ENCODE assay signal across 9 mouse cellular contexts in the genomic region with DNA sequence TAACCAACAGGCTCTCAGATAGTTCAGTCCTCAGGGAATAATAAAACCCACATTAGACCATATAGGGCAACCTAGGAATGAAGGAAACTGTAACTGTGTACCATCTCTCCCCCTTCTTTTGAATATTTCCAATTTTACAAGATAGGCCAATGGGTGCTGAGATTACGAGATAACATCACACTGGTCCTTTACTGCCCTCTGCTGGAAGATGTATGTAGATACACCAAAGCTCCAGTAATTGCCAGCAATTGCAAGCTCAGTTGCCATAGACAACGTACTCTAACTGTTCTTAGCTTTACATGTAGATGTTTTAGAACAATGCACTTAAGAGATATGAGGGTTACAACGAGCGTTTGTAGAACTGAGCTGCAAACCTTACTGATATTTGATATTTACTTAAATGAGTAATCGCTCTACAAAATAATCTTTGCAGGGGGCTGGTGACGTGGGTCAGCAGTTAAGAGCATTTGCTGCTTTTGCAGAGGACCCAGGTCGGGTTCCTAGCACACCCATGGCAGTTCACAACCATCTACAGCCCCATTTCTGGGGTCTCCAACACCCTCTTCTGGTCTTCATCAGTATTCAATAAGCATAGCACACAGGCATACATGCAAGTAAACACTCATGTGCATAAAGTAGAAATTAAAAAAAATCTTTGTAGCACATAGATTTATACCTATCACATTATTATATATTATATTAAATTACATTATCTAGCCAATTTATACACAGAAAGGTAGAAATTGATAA. TPM values are rescaled to one million over a fixed set of nuclear protein-coding genes. Genes with fewer than 3 reads are reported as not detected.
A peak's percentile ranks its signal among the peaks of the same experiment; 100 is the strongest.
DNase-seq lines count a peak whose midpoint lies in the region; ATAC-seq and TF ChIP-seq lines count a peak whose summit lies in the region.
"Had no signal": no experiment of that assay in that cellular context is flagged by ENCODE, and none has a peak within 500 bp of the region (broad histone marks: within the 10 kb centered on the region; RNA-seq: fewer than 3 reads in every experiment).

No protein-coding gene starts in this region.

- no peak overlapping the region for H3K4me3 ChIP-seq in thymus, adult 2 months (ENCODE audit: control insufficient read depth, insufficient read depth, low read length)
- no peak overlapping the region for H3K4me3 ChIP-seq in hindbrain, postnatal 0 days (ENCODE audit: low read length)
- H3K4me3 ChIP-seq: myocyte had no signal

- 41% methylated on average over 7 of the region's 7 CpGs for WGBS in thymus, adult 2 months
- WGBS in hindbrain, postnatal 0 days, result 40% methylated on average over 7 of the region's 7 CpGs

- peak; percentile 65; the same call in 1 of the 2 replicates for ATAC-seq in erythroid progenitor cell, adult 5-6 weeks (replicated peaks; ENCODE audit: low FRiP score, poor library complexity, severe bottlenecking)
- peak; percentile 80 for ATAC-seq in hindbrain, postnatal 0 days
- peak; percentile 90 for ATAC-seq in monocyte, adult 5-6 weeks (replicated peaks; ENCODE audit: insufficient number of reproducible peaks, low FRiP score, low TSS enrichment, poor library complexity, severe bottlenecking)

- no peak overlapping the region for H3K27ac ChIP-seq in thymus, adult 2 months (ENCODE audit: control insufficient read depth, insufficient read depth, low read length)
- H3K27ac ChIP-seq in hindbrain, postnatal 0 days, result no peak overlapping the region

- intact Hi-C loops in left cerebral cortex, postnatal 25 days (cut with DNase I), result loop anchor here (1.0 to 10.0 kb wide), 4 partner anchors 67 to 820 kb away; partner anchors contain the start of gene Slc22a23

- H3K4me2 ChIP-seq in hindbrain, postnatal 0 days (ENCODE audit: low read depth, low read length), result no peak overlapping the region

- H3K9me3 ChIP-seq in hindbrain, postnatal 0 days (ENCODE audit: low read length), result no peaks in the 10 kb centered on the region

- H3K4me1 ChIP-seq in thymus, adult 2 months (replicated peaks; ENCODE audit: control insufficient read depth, insufficient read depth, low read length), result peaks cover 3% of the 10 kb centered on the region
- H3K4me1 ChIP-seq in hindbrain, postnatal 0 days (ENCODE audit: insufficient read depth, low read length), result no peaks in the 10 kb centered on the region

- no peak for TF ChIP-seq CTCF in thymus, adult 2 months (IDR thresholded peaks at IDR 0.05; ENCODE audit: borderline replicate concordance, control insufficient read depth, extremely low read depth, insufficient read depth, low read length, poor library complexity)
- TF ChIP-seq CTCF in hindbrain, postnatal 0 days (IDR thresholded peaks at IDR 0.05; ENCODE audit: low read depth), result peak; percentile 95

- no peak overlapping the region for H3K9ac ChIP-seq in hindbrain, postnatal 0 days (replicated peaks; ENCODE audit: low read length)

- H3K27me3 ChIP-seq in thymus, adult 2 months (ENCODE audit: control insufficient read depth, insufficient read depth, low read length), result no peaks in the 10 kb centered on the region
- no peaks in the 10 kb centered on the region for H3K27me3 ChIP-seq in hindbrain, postnatal 0 days (ENCODE audit: insufficient read depth, low read length)

- no peak for TF ChIP-seq POLR2A in thymus, adult 2 months (IDR thresholded peaks at IDR 0.05; ENCODE audit: control insufficient read depth, extremely low read depth, insufficient read depth, low read length, poor library complexity)

- H3K36me3 ChIP-seq in thymus, adult 2 months (ENCODE audit: control insufficient read depth, insufficient read depth, low read length), result no peaks in the 10 kb centered on the region
- no peaks in the 10 kb centered on the region for H3K36me3 ChIP-seq in hindbrain, postnatal 0 days (ENCODE audit: insufficient read depth, low read length)

- peak; percentile 37 for DNase-seq in thymus, adult 2 months
- DNase-seq in thymus, postnatal 36 days, result no peak
- DNase-seq in brain, adult 2 months (ENCODE audit: low read depth, low spot score), result peak; percentile 87
- peak; percentile 95 for DNase-seq in hindbrain, postnatal 0 days (ENCODE audit: low spot score)
- DNase-seq in left cerebral cortex, postnatal 25 days (ENCODE audit: low spot score in 2 of 2), result peak; percentile 58 to 82
- DNase-seq in gastrocnemius, adult 8-10 months (ENCODE audit: low spot score in 2 of 2), result no peak

RNA-seq across cellular contexts. Expression of gene Prpf4b, which starts 10.5 kb away (rescaled TPM):
- polyA plus RNA-seq in thymus, adult 2 months (2012; rRNA removed), result 26.3 and 33.7 TPM in 2 replicates
- 145 and 202 TPM in 2 replicates for total RNA-seq in erythroid progenitor cell, adult 5-6 weeks (2015; ENCODE audit: low replicate concordance)
- total RNA-seq in erythroid progenitor cell, adult 5-6 weeks (2017; ENCODE audit: low replicate concordance), result 119 and 123 TPM in 2 replicates
- 22.0 and 29.9 TPM in 2 replicates for total RNA-seq in hindbrain, postnatal 0 days (2014; rRNA removed)
- 54.4 and 66.9 TPM in 2 replicates for polyA plus RNA-seq in hindbrain, postnatal 0 days (2015; fragmentation: Nextera tagmentation; extraction: Ambion mirVana)
- total RNA-seq in left cerebral cortex, postnatal 25 days (2021), result 10 to 100 TPM; 80.3 to 89.6 TPM
- total RNA-seq in monocyte, adult 5-6 weeks (2017), result 177 to 290 TPM (median 189 TPM) in 3 replicates
- 10 to 100 TPM; 17.6 to 24.7 (median 19.7) TPM for total RNA-seq in gastrocnemius, adult 8-10 months (2022)

RNA-seq across cellular contexts. Expression of gene Fam217a, which starts 59.5 kb away (rescaled TPM):
- 0.06 TPM in 1 of 2 replicates, not detected in the other for polyA plus RNA-seq in thymus, adult 2 months (2012; rRNA removed)
- total RNA-seq in erythroid progenitor cell, adult 5-6 weeks (2015; ENCODE audit: low replicate concordance), result not detected in 2 replicates
- 2.0 TPM in 1 of 2 replicates, not detected in the other for total RNA-seq in erythroid progenitor cell, adult 5-6 weeks (2017; ENCODE audit: low replicate concordance)
- 0.16 and 0.32 TPM in 2 replicates for total RNA-seq in hindbrain, postnatal 0 days (2014; rRNA removed)
- 1.2 TPM in 2 replicates for polyA plus RNA-seq in hindbrain, postnatal 0 days (2015; fragmentation: Nextera tagmentation; extraction: Ambion mirVana)
- under 1 TPM; 0.50 to 0.83 TPM for total RNA-seq in left cerebral cortex, postnatal 25 days (2021)
- 0.48 TPM in 1 of 3 replicates, not detected in the others for total RNA-seq in monocyte, adult 5-6 weeks (2017)
- total RNA-seq in gastrocnemius, adult 8-10 months (2022), result not detected
- polyA plus RNA-seq: myocyte had no signal

RNA-seq across cellular contexts. Expression of gene 4933417A18Rik, which starts 59.6 kb away (rescaled TPM):
- polyA plus RNA-seq in thymus, adult 2 months (2012; rRNA removed), result not detected in 2 replicates
- total RNA-seq in erythroid progenitor cell, adult 5-6 weeks (2015; ENCODE audit: low replicate concordance), result not detected in 2 replicates
- not detected in 2 replicates for total RNA-seq in erythroid progenitor cell, adult 5-6 weeks (2017; ENCODE audit: low replicate concordance)
- total RNA-seq in hindbrain, postnatal 0 days (2014; rRNA removed), result not detected in 2 replicates
- not detected in 2 replicates for polyA plus RNA-seq in hindbrain, postnatal 0 days (2015; fragmentation: Nextera tagmentation; extraction: Ambion mirVana)
- not detected for total RNA-seq in left cerebral cortex, postnatal 25 days (2021)
- not detected in 3 replicates for total RNA-seq in monocyte, adult 5-6 weeks (2017)
- not detected for total RNA-seq in gastrocnemius, adult 8-10 months (2022)
- polyA plus RNA-seq: myocyte had no signal

Comparison
In these comparisons a context has a peak if more than half of its experiments do, and no peak if none do; other contexts are left out.
1. DNase-seq: peak in thymus, adult 2 months (single experiment), brain, adult 2 months (single experiment), hindbrain, postnatal 0 days (single experiment) and left cerebral cortex, postnatal 25 days (2 of 2); none in thymus, postnatal 36 days (0 of 2) and gastrocnemius, adult 8-10 months (0 of 2).
2. Peak in every context shown above with its lines, with median percentiles within 50 percentile points of each other: ATAC-seq.